Mouse (Mus musculus) layer of hippocampus, adult 8-10 months (tissue): Measurements from ENCODE around the gene Spink4. TPM values are rescaled to one million over a fixed set of nuclear protein-coding genes. Genes with fewer than 3 reads are reported as not detected.

ENCODE experiments used
- DNase-seq, 2 experiments: peaks; one replicate each; pipeline ENCODE4 v3.0.0; 2022; ENCODE audit warnings: low spot score in 2 of 2
- total RNA-seq, 4 experiments: library from RNA; stranded (reverse); gene quantifications; 2 replicates each; pipeline ENCODE4 v1.2.4; 2022

Spink4 gene
- total RNA-seq = not detected

GRCm38 (mm10) chr4:40919785-40920184, at the start of gene Spink4:
Gene Spink4, plus strand, starts transcription at chr4:40920052.
- no peak for DNase-seq

DNA sequence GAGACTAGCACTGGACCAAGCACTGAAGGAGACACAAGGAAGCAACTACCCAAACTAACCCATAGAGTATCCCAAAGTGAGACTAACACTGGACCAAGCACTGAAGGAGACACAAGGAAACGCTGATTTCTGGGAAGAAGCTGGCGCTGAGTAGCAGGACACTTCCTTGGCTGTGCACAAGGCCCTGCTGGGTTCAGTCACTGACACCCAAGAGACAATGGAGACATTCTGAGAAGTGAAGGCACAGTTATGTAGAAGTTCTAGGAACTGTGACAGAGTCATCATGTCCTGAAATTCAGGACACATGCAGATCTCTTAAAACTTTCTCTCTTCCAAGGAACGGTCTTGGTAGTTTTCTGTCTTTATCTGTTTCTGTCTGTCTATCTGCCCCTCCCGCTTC, 49.6 kb upstream of the Spink4 start:
- DNase-seq = no peak

- DNase-seq = no peak
Measured at GRCm38 (mm10) chr4:40872129-40872528, 47.7 kb upstream of the Spink4 start.

GRCm38 (mm10) chr4:40873320-40873719, 46.5 kb upstream of the Spink4 start:
- DNase-seq = no peak

DNA sequence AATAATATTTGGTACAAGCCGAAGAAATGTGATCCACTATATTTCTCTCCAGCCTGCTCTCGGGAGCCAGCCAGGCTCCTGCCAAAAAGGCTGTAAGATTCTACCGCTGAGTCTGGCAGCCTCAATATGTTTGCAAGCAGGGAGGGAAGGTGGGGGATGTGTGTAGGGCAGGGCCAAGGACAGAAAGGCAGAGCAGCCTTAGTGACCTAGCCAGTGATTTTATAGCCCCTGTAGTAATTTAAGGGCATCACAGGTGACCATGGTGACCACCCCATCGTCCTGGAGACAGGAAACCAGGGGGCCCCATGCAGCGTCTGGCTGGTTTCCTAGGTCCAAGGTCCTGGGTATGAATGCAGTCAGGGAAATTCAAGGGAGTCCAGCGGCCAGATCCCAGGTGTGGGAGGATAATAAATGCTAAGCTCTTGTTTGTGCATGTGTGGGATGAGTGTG, 45.7 kb upstream of the Spink4 start:
- peak in 1 of 2 experiments; percentile 30 for DNase-seq

DNA sequence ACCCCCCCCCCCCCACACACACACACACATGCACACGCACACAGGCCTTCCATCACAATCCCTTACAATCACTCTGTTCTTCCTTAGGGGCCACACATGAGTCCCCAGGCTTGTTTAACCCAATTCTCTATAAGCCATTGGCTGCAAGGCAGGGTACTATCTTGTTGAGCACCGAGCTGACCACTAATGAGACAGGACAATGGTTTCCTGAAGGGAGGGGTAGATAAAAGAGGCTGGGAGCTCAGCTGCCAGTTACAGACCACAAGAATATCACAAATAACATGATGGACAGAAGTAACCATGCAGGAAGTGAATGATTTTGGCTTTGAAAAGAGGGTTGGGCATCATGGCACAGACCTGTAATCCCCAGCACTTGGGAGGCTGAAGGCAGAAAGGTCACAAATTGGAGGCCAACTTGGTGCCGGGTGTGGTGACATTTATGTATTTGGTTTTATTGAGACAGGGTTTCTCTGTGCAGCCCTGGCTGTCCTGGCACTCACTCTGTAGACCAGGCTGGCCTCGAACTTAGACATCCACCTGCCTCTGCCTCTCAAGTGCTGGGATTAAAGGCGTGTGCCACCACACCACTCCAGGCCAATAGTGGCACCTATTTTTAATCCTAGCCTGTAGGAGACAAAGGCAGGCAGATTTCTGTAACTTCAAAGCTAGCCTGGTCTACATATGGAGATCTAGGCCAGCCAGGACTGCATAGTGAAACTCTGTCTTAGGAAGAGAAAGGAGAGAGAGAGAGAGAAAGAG, 44.9 kb upstream of the Spink4 start:
- no peak for DNase-seq

DNA sequence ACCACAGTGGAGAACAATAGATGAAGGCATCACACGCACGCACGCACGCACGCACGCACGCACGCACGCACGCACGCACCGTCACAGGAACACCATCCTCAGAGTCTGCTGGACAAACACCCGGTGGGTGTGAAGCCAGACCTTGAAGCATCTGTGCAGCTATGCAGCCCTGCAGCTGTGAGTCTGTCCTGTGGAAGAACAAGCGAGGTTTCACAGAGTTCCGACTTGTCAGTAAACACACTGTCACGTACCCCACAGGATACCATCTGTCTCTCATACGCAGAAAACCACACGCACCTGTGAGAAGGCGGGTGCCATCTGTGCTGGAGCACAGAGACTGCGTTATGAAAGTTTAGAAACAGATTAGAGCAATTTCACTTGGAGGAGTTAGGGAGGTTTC, 44.0 kb upstream of the Spink4 start:
- DNase-seq = peak; percentile 86 to 93

DNA sequence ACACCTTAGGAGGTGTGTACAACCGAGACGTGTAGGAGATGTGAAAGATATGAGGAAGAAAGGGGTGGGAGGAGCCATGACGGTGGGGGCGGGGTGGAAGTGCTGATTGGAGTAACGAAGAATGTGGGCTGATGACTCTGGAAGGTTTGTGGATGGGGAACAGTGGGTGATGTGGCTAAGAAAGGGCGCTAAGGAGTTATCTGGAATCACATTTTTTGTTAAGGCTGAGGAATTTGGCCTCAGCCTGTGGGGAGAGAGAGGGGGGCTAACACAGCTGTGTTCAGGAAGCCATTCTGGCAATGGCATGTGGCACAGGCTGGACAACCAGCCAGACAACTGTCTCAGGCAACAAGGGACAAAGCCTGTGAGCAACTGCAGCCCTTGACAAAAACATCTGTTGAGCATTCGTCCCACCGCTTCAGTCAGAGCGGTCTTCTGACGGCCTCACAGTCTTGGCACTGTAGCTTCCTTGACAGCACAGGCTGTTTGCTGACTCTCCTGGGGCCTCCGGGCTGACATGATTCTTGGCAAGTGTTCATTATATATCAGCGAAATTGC, 43.0 kb upstream of the Spink4 start:
- DNase-seq = no peak

- DNase-seq = no peak
Measured at GRCm38 (mm10) chr4:40877528-40877927, 42.3 kb upstream of the Spink4 start.

GRCm38 (mm10) chr4:40883200-40883599, 36.7 kb upstream of the Spink4 start:
- DNase-seq = no peak

DNA sequence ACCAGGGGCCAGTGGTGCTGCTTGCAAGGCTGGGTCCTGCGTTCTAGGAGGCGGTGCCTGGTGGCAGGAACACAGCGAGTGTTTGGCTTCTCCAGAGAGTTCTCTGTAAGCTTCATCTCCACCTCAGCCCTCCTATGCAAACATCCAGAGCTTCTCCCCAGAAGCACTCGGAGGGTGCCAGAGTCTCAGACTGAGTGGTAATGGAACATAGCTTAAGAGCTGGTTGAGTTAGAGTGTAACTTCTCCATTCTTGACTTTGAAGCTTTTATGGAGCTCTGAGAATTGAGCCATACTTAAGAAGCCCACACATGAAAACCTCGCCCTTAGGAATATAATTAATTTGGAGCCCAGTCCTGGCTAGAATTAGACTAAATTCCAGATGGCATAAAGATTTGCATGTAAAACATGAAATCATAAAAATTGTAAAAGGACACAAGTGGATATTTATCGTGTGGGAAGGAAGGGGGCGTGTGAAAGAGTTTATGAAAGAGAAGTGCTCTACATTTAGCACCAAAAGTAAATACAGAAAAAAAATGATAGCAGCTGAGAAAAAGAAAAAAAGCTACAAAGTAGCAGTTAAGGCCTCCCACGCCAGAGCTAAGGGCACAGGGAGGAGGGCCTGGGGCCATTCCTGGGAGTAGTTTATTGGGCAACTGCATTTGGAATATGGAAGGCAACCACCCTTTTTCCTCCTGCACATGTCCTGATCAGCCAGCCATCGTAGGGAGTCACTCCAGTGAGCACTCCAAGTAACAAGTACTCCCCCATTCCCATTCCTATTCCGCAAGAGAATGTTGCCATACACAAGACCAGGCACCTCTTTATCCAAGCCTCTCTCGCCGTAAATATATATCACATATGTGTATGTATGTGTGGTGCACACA, 35.3 kb upstream of the Spink4 start:
- DNase-seq = peak in 1 of 2 experiments; percentile 19

GRCm38 (mm10) chr4:40885166-40885525, 34.7 kb upstream of the Spink4 start:
- peak; percentile 40 to 49 for DNase-seq

DNA sequence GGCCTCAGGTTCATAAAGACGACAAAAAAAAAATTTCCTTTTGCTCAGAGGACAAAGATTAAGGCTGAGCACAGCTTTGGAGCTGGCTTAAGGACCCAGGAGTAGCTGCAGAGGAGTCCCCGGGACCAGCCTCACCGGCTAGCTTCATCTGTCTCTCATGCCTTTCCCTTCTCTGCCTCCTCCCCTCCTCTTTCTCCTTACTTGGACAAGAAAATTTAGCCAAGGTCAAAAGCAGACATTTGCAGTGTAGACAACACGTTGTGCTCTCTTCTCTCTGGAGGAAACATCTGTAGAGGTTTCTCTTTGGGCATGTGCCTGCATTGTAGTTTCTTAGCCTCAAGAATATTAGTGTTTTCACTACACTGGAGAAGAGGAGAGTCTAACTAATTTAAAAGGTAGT, 34.0 kb upstream of the Spink4 start:
- no peak for DNase-seq

- DNase-seq = no peak
Measured at GRCm38 (mm10) chr4:40888839-40889238, 31.0 kb upstream of the Spink4 start.

DNA sequence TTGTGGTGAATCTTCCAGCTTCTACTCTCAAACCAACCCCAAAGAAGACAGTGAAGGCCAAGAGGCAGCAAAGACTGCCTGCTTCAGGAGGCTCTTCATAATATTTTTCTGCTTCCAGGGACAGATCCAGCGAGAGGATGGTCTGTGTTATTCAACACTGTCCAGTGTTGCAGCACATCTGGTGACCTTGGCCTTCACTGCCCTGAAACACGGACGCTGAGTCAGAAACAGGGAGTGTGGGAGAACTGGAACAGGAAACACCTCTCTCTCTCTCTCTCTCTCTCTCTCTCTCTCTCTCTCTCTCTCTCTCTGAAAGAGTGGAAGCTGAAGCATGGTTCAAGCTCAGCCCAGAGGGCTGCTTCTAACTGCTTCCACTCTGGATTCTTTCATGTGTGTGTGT, 30.6 kb upstream of the Spink4 start:
- no peak for DNase-seq

GRCm38 (mm10) chr4:40889983-40890382, 29.9 kb upstream of the Spink4 start:
- DNase-seq = no peak

GRCm38 (mm10) chr4:40891206-40891605, 28.6 kb upstream of the Spink4 start:
- no peak for DNase-seq

DNA sequence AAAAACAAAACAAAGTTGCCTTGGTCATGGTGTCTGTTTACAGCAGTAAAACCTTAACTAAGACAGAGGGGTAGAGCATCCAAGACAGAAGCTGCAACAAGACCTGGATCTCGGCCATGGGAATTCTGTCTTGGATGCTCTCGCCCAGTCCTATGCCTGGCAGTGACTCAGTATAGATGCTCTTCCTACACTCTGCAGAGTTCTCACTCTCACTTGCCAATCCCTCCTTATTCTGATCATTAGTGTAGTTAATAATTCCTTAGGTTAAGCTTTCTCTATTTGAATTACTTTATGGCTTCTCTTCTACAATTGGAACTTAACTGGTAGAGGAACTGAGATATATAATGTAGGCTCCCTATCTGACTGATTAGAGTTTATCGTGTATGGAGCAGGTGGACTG, 24.7 kb upstream of the Spink4 start:
- DNase-seq = no peak

DNA sequence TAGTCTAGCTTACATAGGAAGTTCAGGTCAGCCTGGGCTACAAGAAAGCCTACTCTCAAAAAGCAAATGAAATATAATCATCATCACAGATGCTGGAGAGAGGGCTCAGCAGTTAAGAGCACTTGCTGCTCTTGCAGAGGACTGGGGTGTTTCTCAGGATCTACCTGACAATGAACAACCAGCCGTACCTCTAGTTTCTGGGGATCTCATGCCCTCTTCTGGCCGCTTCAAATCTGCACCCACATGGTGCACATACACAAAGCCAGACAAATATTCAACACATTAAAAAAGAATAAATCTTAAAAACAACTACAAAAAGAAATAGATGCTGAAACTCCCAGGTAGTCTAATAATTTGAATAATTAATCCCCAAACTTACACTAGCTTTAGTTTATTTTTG, 24.2 kb upstream of the Spink4 start:
- no peak for DNase-seq

DNA sequence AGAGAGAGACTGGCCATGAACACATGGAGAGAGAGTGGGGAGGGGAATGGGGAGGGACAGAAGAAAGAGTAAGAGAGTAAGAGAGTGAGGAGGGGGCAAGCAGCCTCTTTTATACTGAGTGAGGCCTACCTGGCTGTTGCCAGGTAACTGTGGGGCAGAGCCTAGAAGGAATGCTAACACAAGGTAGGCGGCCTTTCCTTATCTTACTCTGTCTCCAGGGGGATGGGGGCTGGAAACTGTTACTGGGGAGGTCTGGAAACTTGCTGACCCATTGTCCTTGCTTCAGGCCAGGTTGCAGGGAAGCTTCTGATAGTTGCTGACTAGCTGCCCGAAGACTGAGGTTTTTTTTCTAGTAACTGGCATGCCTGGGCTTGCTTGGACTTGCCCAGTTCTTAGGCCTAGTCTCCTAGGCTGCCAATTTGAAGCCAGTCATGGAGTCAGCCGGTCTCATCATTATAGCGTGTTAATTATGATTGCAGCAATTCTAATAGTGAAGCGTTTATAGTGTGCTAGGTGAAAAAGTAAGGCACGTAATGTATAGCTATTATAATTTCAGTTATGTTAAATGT, 21.3 kb upstream of the Spink4 start:
- no peak for DNase-seq

DNA sequence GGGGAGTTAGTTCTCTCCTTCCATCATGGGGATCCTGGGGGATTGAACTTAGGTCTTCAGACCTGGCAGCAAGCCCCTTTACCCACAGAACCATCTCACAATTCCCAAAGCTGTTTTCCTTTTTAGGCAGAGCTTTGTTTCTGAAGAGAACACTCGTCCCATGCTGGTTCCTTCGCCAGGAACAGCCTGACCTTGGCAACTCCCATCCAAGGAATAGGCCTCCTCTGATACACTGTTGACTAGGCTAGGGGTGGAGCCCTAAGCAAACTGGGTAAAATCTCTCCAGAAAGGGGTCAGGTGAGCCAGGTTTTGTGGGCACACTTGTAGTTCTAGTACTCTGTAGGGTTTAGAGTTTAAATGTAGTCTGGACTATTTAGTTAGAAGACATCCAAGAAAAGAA, 20.6 kb upstream of the Spink4 start:
- DNase-seq = no peak

DNA sequence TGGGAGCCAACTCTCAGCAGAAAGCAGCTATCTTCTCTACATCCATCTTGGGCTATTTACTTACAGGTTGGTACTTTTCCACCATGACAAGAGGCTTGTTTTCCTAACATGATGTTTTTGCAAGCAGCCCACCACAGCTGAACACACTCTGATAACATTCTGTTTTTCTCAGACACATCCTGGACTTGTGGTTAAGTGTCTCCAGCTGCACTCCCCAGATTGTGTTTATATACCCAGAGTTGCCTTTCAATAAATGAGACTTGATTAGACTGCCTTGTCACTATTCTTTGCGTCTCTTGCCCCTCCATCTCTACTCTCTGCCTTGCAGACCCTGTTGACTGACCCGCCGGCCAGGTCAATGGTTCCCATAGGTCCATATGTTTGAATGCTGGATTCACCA, 19.8 kb upstream of the Spink4 start:
- no peak for DNase-seq
